Mouse (Mus musculus): ENCODE measurements around the gene Ddah1.

DNA sequence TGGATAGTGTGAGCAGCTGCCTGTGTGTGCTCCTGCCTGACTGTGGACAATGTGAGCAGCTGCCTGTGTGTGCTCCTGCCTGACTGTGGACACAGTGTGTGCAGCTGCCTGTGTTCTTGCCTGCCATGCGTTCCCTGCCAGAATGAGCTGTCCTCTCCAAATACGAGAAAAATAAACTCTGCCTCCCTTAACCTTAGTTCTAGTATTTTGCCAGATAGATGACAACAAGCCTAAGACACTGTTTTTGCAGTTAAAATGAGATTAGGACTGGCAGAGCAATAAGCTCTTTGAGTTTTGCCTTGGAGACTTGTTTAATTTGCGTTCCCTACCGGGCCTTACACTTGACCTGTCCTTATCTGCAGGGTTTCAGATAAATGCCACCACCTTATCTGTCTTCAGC, 63.7 kb downstream of the Ddah1 start:
- no peak for TF ChIP-seq CTCF (IDR thresholded peaks at IDR 0.05)
- no peak for TF ChIP-seq POLR2A (IDR thresholded peaks at IDR 0.05; ENCODE audit: insufficient read depth, low read depth, low read length)
- TF ChIP-seq EP300 (IDR thresholded peaks at IDR 0.05; ENCODE audit: insufficient read depth, low read depth, low read length), result no peak
